Mouse (Mus musculus): Measurements from ENCODE around the gene Sh3bgrl3. TPM values are rescaled to one million over a fixed set of nuclear protein-coding genes. Genes with fewer than 3 reads are reported as not detected.
A peak's percentile ranks its signal among the peaks of the same experiment; 100 is the strongest.

Gene Sh3bgrl3
- total and polyA plus RNA-seq, 2 experiments = 6.0 to 45.0 TPM

DNA sequence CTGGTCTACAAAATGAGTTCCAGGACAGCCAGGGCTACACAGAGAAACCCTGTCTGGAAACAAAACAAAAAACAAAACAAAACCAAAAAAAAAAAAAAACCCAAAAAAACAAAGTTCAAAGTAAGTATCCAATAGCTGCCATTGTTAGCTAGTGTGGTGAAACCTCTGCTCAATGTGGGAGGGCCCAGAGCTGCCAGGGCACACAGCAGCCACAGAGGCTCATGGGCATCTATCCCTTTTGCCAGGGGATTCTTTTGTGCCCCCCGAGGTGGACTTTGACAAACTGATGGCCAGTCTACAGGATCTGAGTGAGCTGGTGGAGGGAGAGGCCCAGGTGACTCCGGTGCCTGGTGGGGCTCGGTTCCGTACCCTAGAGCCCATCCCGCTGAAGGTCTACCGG is 5.4 kb downstream of the Sh3bgrl3 start:
- Histone ChIP-seq H3K4me3 (ENCODE audit: insufficient read depth, low read depth, low read length) (no peak overlapping the region), H3K79me2 (ENCODE audit: control insufficient read depth, insufficient read depth, low read length) (no peaks in the 10 kb centered on the region), H3K4me1 (ENCODE audit: control insufficient read depth, insufficient read depth, low read length) (no peaks in the 10 kb centered on the region), H3K27me3 (ENCODE audit: control insufficient read depth, insufficient read depth, low read length) (no peaks in the 10 kb centered on the region), H3K36me3 (ENCODE audit: control insufficient read depth, insufficient read depth, low read length) (no peaks in the 10 kb centered on the region), H3K27ac (replicated peaks; ENCODE audit: insufficient read depth, low read depth, low read length) (no peak overlapping the region), H3K9ac (ENCODE audit: low read depth, low read length) (no peak overlapping the region)
- DNase-seq (ENCODE audit: extremely low read depth, low read depth, low spot score) = no peak
- 93% methylated on average over 6 of the region's 6 CpGs for WGBS
- TF ChIP-seq POLR2A (IDR thresholded peaks at IDR 0.05; ENCODE audit: extremely low read depth, insufficient read depth, low read length) (no peak), CTCF (IDR thresholded peaks at IDR 0.05; ENCODE audit: low read depth, low read length) (no peak)

DNA sequence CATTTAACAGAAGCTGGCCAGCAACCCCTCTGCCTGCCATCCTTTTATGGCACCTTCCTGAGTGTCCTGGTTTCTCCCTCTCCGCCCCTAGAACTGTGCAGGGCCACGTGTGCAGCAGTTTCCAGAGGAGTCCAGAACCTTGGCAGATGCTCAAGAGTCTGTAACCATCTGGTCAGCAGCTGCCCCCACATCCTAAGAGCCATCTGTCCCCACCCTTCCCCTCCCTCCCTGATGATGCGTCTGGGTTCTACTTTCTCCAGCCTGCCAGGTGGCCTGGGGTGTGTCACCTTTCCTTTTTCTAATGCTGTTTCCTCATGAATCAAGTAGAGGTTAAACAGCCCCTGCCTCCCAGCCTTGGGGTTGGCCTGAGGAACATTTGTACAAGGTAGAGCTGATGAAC is 6.3 kb downstream of the Sh3bgrl3 start:
- no peak for TF ChIP-seq CTCF (IDR thresholded peaks at IDR 0.05; ENCODE audit: low read depth, low read length)
- Histone ChIP-seq H3K4me1 (ENCODE audit: control insufficient read depth, insufficient read depth, low read length) (no peaks in the 10 kb centered on the region), H3K36me3 (ENCODE audit: control insufficient read depth, insufficient read depth, low read length) (no peaks in the 10 kb centered on the region), H3K79me2 (ENCODE audit: control insufficient read depth, insufficient read depth, low read length) (no peaks in the 10 kb centered on the region), H3K27me3 (ENCODE audit: control insufficient read depth, insufficient read depth, low read length) (no peaks in the 10 kb centered on the region), H3K4me3 (ENCODE audit: insufficient read depth, low read depth, low read length) (no peak overlapping the region), H3K9ac (ENCODE audit: low read depth, low read length) (no peak overlapping the region), H3K27ac (replicated peaks; ENCODE audit: insufficient read depth, low read depth, low read length) (no peak overlapping the region)
- no peak for DNase-seq (ENCODE audit: extremely low read depth, low read depth, low spot score)
- 65% methylated on average over 3 of the region's 3 CpGs for WGBS

DNA sequence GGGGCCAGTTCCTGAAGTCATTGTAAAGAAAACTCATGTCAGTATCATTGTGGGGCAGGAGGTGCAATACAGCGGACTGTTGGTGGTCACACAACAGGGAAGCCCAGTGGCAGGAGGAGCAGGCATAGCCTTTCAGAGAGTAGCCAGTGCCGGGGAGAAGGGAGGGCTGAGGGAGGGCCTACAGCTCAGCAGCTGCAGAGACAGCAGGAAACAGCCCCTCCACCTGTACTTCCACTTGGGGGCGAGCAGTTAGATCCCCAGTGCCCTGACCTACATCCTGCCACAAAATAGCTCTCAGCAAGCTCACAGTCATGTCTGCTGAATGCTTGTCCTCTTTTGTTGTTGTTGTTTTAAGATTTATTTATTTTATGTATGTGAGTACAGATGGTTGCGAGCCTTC is 7.0 kb downstream of the Sh3bgrl3 start:
- no peak for DNase-seq (ENCODE audit: extremely low read depth, low read depth, low spot score)
- no peaks in the 10 kb centered on the region for H3K79me2 ChIP-seq (ENCODE audit: control insufficient read depth, insufficient read depth, low read length)
- H3K9ac ChIP-seq (ENCODE audit: low read depth, low read length) = no peak overlapping the region
- H3K27me3 ChIP-seq (ENCODE audit: control insufficient read depth, insufficient read depth, low read length) = no peaks in the 10 kb centered on the region
- no peak overlapping the region for H3K4me3 ChIP-seq (ENCODE audit: insufficient read depth, low read depth, low read length)
- no peak overlapping the region for H3K27ac ChIP-seq (replicated peaks; ENCODE audit: insufficient read depth, low read depth, low read length)
- TF ChIP-seq POLR2A (IDR thresholded peaks at IDR 0.05; ENCODE audit: extremely low read depth, insufficient read depth, low read length) (no peak), CTCF (IDR thresholded peaks at IDR 0.05; ENCODE audit: low read depth, low read length) (no peak)
- H3K4me1 ChIP-seq (ENCODE audit: control insufficient read depth, insufficient read depth, low read length) = no peaks in the 10 kb centered on the region
- no peaks in the 10 kb centered on the region for H3K36me3 ChIP-seq (ENCODE audit: control insufficient read depth, insufficient read depth, low read length)
- 75% methylated on average over 4 of the region's 4 CpGs for WGBS

DNA sequence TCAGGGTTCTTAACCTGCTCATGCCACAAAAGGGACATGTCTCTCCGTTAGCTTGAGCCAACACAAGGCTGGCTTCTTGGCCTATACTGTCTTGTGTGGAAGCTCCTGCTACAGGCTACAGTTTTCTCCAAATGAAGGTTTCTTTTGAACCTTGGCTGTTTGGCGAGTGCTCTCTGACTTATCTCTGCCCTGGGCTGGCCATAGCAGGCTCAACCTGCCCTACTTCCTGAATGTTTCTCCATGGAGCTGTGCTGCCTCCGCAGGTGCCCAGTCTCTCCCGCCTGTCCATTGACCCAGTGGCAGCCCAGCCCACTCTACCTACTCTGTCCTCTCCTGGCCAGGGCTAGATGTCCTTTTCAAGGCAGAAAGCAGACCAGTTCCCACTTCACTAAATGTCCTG is 7.7 kb downstream of the Sh3bgrl3 start:
- H3K79me2 ChIP-seq (ENCODE audit: control insufficient read depth, insufficient read depth, low read length) = no peaks in the 10 kb centered on the region
- H3K27me3 ChIP-seq (ENCODE audit: control insufficient read depth, insufficient read depth, low read length) = no peaks in the 10 kb centered on the region
- no peak overlapping the region for H3K9ac ChIP-seq (ENCODE audit: low read depth, low read length)
- WGBS = 78% methylated on average over 4 of the region's 4 CpGs
- no peak overlapping the region for H3K4me3 ChIP-seq (ENCODE audit: insufficient read depth, low read depth, low read length)
- DNase-seq (ENCODE audit: extremely low read depth, low read depth, low spot score) = no peak
- H3K4me1 ChIP-seq (ENCODE audit: control insufficient read depth, insufficient read depth, low read length) = no peaks in the 10 kb centered on the region
- no peak for TF ChIP-seq POLR2A (IDR thresholded peaks at IDR 0.05; ENCODE audit: extremely low read depth, insufficient read depth, low read length)
- no peak for TF ChIP-seq CTCF (IDR thresholded peaks at IDR 0.05; ENCODE audit: low read depth, low read length)
- H3K27ac ChIP-seq (replicated peaks; ENCODE audit: insufficient read depth, low read depth, low read length) = no peak overlapping the region
- no peaks in the 10 kb centered on the region for H3K36me3 ChIP-seq (ENCODE audit: control insufficient read depth, insufficient read depth, low read length)

DNA sequence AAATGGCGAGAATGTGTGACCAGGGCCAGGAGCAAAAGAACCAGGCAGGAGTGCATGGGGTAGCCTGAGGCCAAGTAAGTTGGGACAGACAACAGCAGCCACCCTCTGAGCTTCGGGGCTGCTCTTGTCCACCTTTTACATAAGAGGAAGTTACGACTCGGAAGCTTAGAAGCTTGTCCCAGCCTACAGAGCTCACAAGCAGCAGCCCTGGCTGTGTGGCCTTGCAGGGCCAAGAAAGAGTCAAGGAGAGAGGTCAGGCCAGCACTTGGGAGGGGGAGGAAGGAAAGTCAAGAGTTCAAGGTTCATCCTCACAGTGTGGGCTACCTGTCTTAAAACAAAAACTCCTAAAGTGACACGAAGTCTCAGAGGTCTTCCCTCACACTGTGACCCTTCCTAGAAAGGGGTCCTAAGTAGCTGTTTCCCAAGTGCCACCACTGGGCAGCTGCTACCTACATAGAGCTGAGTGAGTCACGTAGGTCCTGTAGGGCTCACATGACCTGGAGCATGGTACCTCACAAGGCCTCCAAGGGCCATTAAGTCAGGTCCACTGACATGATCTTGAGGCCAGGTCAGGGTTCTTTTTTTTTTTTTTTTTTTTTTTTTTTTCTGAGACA is 8.3 kb downstream of the Sh3bgrl3 start:
- TF ChIP-seq CTCF (IDR thresholded peaks at IDR 0.05; ENCODE audit: low read depth, low read length) (no peak), POLR2A (IDR thresholded peaks at IDR 0.05; ENCODE audit: extremely low read depth, insufficient read depth, low read length) (no peak)
- no peaks in the 10 kb centered on the region for H3K79me2 ChIP-seq (ENCODE audit: control insufficient read depth, insufficient read depth, low read length)
- no peaks in the 10 kb centered on the region for H3K27me3 ChIP-seq (ENCODE audit: control insufficient read depth, insufficient read depth, low read length)
- no peak overlapping the region for H3K4me3 ChIP-seq (ENCODE audit: insufficient read depth, low read depth, low read length)
- H3K4me1 ChIP-seq (ENCODE audit: control insufficient read depth, insufficient read depth, low read length) = no peaks in the 10 kb centered on the region
- 81% methylated on average over 6 of the region's 6 CpGs for WGBS
- no peak overlapping the region for H3K9ac ChIP-seq (ENCODE audit: low read depth, low read length)
- no peaks in the 10 kb centered on the region for H3K36me3 ChIP-seq (ENCODE audit: control insufficient read depth, insufficient read depth, low read length)
- no peak overlapping the region for H3K27ac ChIP-seq (replicated peaks; ENCODE audit: insufficient read depth, low read depth, low read length)
- DNase-seq (ENCODE audit: extremely low read depth, low read depth, low spot score) = no peak

DNA sequence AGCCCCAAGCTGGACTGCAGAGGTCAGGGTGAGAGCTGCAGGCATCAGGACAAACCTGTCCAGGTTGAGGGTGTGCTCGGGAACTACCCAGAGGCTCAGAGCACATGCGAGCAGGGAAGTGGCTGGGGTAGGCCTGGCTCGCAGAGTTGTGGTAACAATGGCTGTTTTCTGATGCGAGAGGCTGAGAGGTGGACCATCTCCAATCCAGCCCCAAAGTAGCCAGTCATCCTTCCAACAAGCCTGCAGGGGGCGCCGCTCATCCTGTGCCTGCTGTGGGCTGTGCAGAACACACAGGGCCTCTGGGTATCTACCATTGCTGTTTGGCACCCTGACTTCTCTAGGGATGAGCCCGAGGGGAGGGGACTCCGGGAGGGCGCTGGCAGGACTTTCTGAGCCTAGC is 8.9 kb downstream of the Sh3bgrl3 start:
- no peak for DNase-seq (ENCODE audit: extremely low read depth, low read depth, low spot score)
- Histone ChIP-seq H3K4me1 (ENCODE audit: control insufficient read depth, insufficient read depth, low read length) (no peaks in the 10 kb centered on the region), H3K4me3 (ENCODE audit: insufficient read depth, low read depth, low read length) (no peak overlapping the region), H3K79me2 (ENCODE audit: control insufficient read depth, insufficient read depth, low read length) (no peaks in the 10 kb centered on the region), H3K9ac (ENCODE audit: low read depth, low read length) (no peak overlapping the region), H3K27me3 (ENCODE audit: control insufficient read depth, insufficient read depth, low read length) (no peaks in the 10 kb centered on the region), H3K27ac (replicated peaks; ENCODE audit: insufficient read depth, low read depth, low read length) (no peak overlapping the region), H3K36me3 (ENCODE audit: control insufficient read depth, insufficient read depth, low read length) (no peaks in the 10 kb centered on the region)
- 77% methylated on average over 9 of the region's 9 CpGs for WGBS
- TF ChIP-seq POLR2A (IDR thresholded peaks at IDR 0.05; ENCODE audit: extremely low read depth, insufficient read depth, low read length) (no peak), CTCF (IDR thresholded peaks at IDR 0.05; ENCODE audit: low read depth, low read length) (peak; percentile 62)
